7 mouse cellular contexts compared by ENCODE assay signal in genomic region chr14:105328397-105329302, GRCm38 (mm10).
DNase-seq lines count a peak whose midpoint lies in the region; ATAC-seq and TF ChIP-seq lines count a peak whose summit lies in the region.

No protein-coding gene starts in this region.

- peak overlapping the region; percentile 86 for H3K27ac ChIP-seq in hindbrain, postnatal 0 days

- DNase-seq in adrenal gland, postnatal 14 days: peak; percentile 74
- DNase-seq in embryo, embryonic 10.5 days (ENCODE audit: low spot score): peak; percentile 41
- peak; percentile 79 for DNase-seq in gastrocnemius, postnatal 14 days
- peak; percentile 91 for DNase-seq in hindbrain, postnatal 0 days (ENCODE audit: low spot score)
- peak; percentile 65 for DNase-seq in left cerebral cortex, adult 11 months (ENCODE audit: low spot score)
- DNase-seq in lung, postnatal 14 days: peak; percentile 74
- peak; percentile 26 for DNase-seq in retina, embryonic 14.5 days (ENCODE audit: low spot score)

- peaks cover 9% of the 10 kb centered on the region for H3K4me1 ChIP-seq in hindbrain, postnatal 0 days (ENCODE audit: insufficient read depth, low read length)

- no peaks in the 10 kb centered on the region for H3K27me3 ChIP-seq in hindbrain, postnatal 0 days (ENCODE audit: insufficient read depth, low read length)

- intact Hi-C loops in gastrocnemius, postnatal 14 days (cut with DNase I; ENCODE audit: low total_unique reads): no loop called here

- 9% methylated on average over 13 of the region's 13 CpGs for WGBS in hindbrain, postnatal 0 days

- ATAC-seq in hindbrain, postnatal 0 days: peak; percentile 93

- H3K36me3 ChIP-seq in hindbrain, postnatal 0 days (ENCODE audit: insufficient read depth, low read length): no peaks in the 10 kb centered on the region

- TF ChIP-seq CTCF in hindbrain, postnatal 0 days (IDR thresholded peaks at IDR 0.05; ENCODE audit: low read depth): no peak

- H3K9me3 ChIP-seq in hindbrain, postnatal 0 days (ENCODE audit: low read length): no peaks in the 10 kb centered on the region

- peak overlapping the region; percentile 26 for H3K4me3 ChIP-seq in hindbrain, postnatal 0 days (ENCODE audit: low read length)

- peak overlapping the region; percentile 58 for H3K4me2 ChIP-seq in hindbrain, postnatal 0 days (ENCODE audit: low read depth, low read length)

- H3K9ac ChIP-seq in hindbrain, postnatal 0 days (replicated peaks; ENCODE audit: low read length): peak overlapping the region; percentile 43

Comparison
In these comparisons a context has a peak if more than half of its experiments do, and no peak if none do; other contexts are left out.
1. Peak in every context shown above with its lines: DNase-seq, ATAC-seq, H3K4me3 ChIP-seq and H3K27ac ChIP-seq.
2. DNase-seq: peak in every context shown above with its lines; median percentile 91 in hindbrain, postnatal 0 days; 79 in gastrocnemius, postnatal 14 days; 74 in adrenal gland, postnatal 14 days; 74 in lung, postnatal 14 days; 65 in left cerebral cortex, adult 11 months; 41 in embryo, embryonic 10.5 days; 26 in retina, embryonic 14.5 days.